Mouse (Mus musculus) intestine, embryonic 14.5 days (tissue): ENCODE data around the gene Gfap. TPM values are rescaled to one million over a fixed set of nuclear protein-coding genes. Genes with fewer than 3 reads are reported as not detected.

ENCODE experiments used
- ATAC-seq: fragments of 200-750 bp; cut with Nextera tagmentation; replicated peaks from 2 replicates; pipeline ENCODE4 v1.8.0; 2017; ENCODE audit warnings: low read depth, moderate number of reproducible peaks, moderate TSS enrichment, moderate library complexity; ENCODE audit not compliant: low FRiP score, low TSS enrichment
- DNase-seq: peaks from one replicate; pipeline ENCODE4 v3.0.0-alpha.2; 2018; ENCODE audit warnings: low spot score
- H3K27ac ChIP-seq: fragments of 300-500 bp; sonication (generic); 2 replicates; pipeline ENCODE4 v1.5.1; 2014; ENCODE audit warnings: low read depth, mild to moderate bottlenecking, control low read depth
- H3K27me3 ChIP-seq: fragments of 300-500 bp; sonication (generic); replicated peaks from 2 replicates; pipeline ENCODE4 v1.6.1; 2014; ENCODE audit warnings: low read length, control low read depth; ENCODE audit not compliant: control insufficient read depth, insufficient read depth
- H3K36me3 ChIP-seq: fragments of 300-500 bp; sonication (generic); 2 replicates; pipeline ENCODE4 v1.6.1; 2014; ENCODE audit warnings: low read length, control low read depth; ENCODE audit not compliant: control insufficient read depth, insufficient read depth
- H3K4me1 ChIP-seq: fragments of 300-500 bp; sonication (generic); replicated peaks from 2 replicates; pipeline ENCODE4 v1.6.1; 2014; ENCODE audit warnings: low read length, control low read depth, mixed read lengths; ENCODE audit not compliant: control insufficient read depth, insufficient read depth
- H3K4me2 ChIP-seq: fragments of 300-500 bp; sonication (generic); 2 replicates; pipeline ENCODE4 v1.6.1; 2014; ENCODE audit warnings: low read length
- H3K4me3 ChIP-seq: fragments of 300-500 bp; sonication (generic); 2 replicates; pipeline ENCODE4 v1.5.1; 2014; ENCODE audit warnings: low read depth, low read length, control low read depth, mixed read lengths
- H3K9ac ChIP-seq: fragments of 300-500 bp; sonication (generic); 2 replicates; pipeline ENCODE4 v1.6.1; 2014; ENCODE audit warnings: mild to moderate bottlenecking, low read length
- H3K9me3 ChIP-seq: fragments of 300-500 bp; sonication (generic); 2 replicates; pipeline ENCODE4 v1.6.1; 2016; ENCODE audit warnings: low read length, control low read depth; ENCODE audit not compliant: control insufficient read depth
- WGBS: fragments of 180-500 bp; shearing (Covaris S2); extraction: QIAGEN DNeasy Blood & Tissue Kit; methylation state at CpG from one replicate; pipeline ENCODE4 v1.1.7; 2014; 5-methylcytosine and 5-hydroxymethylcytosine counted together
- polyA plus RNA-seq: library from polyadenylated mRNA; unstranded; fragments of >200 nt; fragmentation: Nextera tagmentation; extraction: Ambion mirVana; gene quantifications from 2 replicates; pipeline ENCODE4 v1.2.1, GENCODE M21; 2014

The Gfap gene
- polyA plus RNA-seq, 1 experiment from 2014 or later: 0.28 TPM

- peaks cover 12% of the 10 kb centered on the region; the same call in 1 of the 2 replicates for H3K27me3 ChIP-seq
- no peak overlapping the region for H3K27ac ChIP-seq
- 71% methylated on average over 5 of the region's 5 CpGs for WGBS
- DNase-seq: no peak
- H3K9ac ChIP-seq: no peak overlapping the region
- H3K4me3 ChIP-seq: no peak overlapping the region
- H3K4me2 ChIP-seq: no peak overlapping the region
- H3K9me3 ChIP-seq: no peaks in the 10 kb centered on the region
- H3K4me1 ChIP-seq: 0 out of 2 replicates have a peak, but pooled peaks cover 3% of the 10 kb centered on the region
- H3K36me3 ChIP-seq: no peaks in the 10 kb centered on the region
- ATAC-seq: no peak
Measured at GRCm38 (mm10) chr11:102890096-102890495, 10.6 kb downstream of the Gfap start.

GRCm38 (mm10) chr11:102888135-102888534, 12.6 kb downstream of the Gfap start:
- no peaks in the 10 kb centered on the region for H3K9me3 ChIP-seq
- H3K4me1 ChIP-seq: 0 out of 2 replicates have a peak, but pooled peaks cover 2% of the 10 kb centered on the region
- ATAC-seq (no peak), DNase-seq (no peak)
- no peaks in the 10 kb centered on the region for H3K36me3 ChIP-seq
- H3K27me3 ChIP-seq: peaks cover 3% of the 10 kb centered on the region; the same call in 1 of the 2 replicates
- H3K4me3 ChIP-seq: no peak overlapping the region
- WGBS: 61% methylated on average over 3 of the region's 3 CpGs
- H3K4me2 ChIP-seq: no peak overlapping the region
- no peak overlapping the region for H3K9ac ChIP-seq
- H3K27ac ChIP-seq: no peak overlapping the region

GRCm38 (mm10) chr11:102887433-102887832, 13.3 kb downstream of the Gfap start:
- ATAC-seq (no peak), DNase-seq (no peak)
- Histone ChIP-seq H3K4me2 (no peak overlapping the region), H3K27ac (no peak overlapping the region), H3K4me1 (0 out of 2 replicates have a peak, but pooled peaks cover 2% of the 10 kb centered on the region), H3K9ac (no peak overlapping the region), H3K4me3 (no peak overlapping the region), H3K27me3 (peaks cover 3% of the 10 kb centered on the region; the same call in 1 of the 2 replicates), H3K9me3 (no peaks in the 10 kb centered on the region), H3K36me3 (no peaks in the 10 kb centered on the region)
- 84% methylated on average over 5 of the region's 5 CpGs for WGBS

- H3K4me1 ChIP-seq: peaks cover 9% of the 10 kb centered on the region
- no peaks in the 10 kb centered on the region for H3K9me3 ChIP-seq
- no peak within 1 kb of the TSS for H3K9ac ChIP-seq
- no peak for ATAC-seq
- H3K27me3 ChIP-seq: peaks cover 3% of the 10 kb centered on the region; the same call in 1 of the 2 replicates
- no peak within 1 kb of the TSS for H3K4me3 ChIP-seq
- H3K4me2 ChIP-seq: no peak within 1 kb of the TSS
- no peak within 1 kb of the TSS for H3K27ac ChIP-seq
- 58% methylated on average over 10 of the region's 10 CpGs for WGBS
- H3K36me3 ChIP-seq: no peaks in the 10 kb centered on the region
- DNase-seq: no peak
Measured at GRCm38 (mm10) chr11:102884616-102885219, 16.0 kb downstream of the Gfap start, which contains the start of gene Fam187a. TSS of gene Fam187a (plus strand) at chr11:102885169.

- Histone ChIP-seq H3K4me1 (peaks cover 15% of the 10 kb centered on the region), H3K4me2 (peak overlapping the region; percentile 80), H3K4me3 (peak overlapping the region; percentile 62), H3K27me3 (0 out of 2 replicates have a peak, but pooled peaks cover 1% of the 10 kb centered on the region), H3K36me3 (peaks cover 12% of the 10 kb centered on the region), H3K9ac (peak overlapping the region; percentile 69), H3K9me3 (no peaks in the 10 kb centered on the region), H3K27ac (peak overlapping the region; percentile 90; the same call in 1 of the 2 replicates)
- DNase-seq: no peak
- WGBS: 16% methylated on average over 13 of the region's 13 CpGs
- ATAC-seq: no peak
Measured at GRCm38 (mm10) chr11:102881314-102882198, 19.2 kb downstream of the Gfap start.

- under 1% methylated on average over 62 of the region's 62 CpGs for WGBS
- no peaks in the 10 kb centered on the region for H3K9me3 ChIP-seq
Measured at GRCm38 (mm10) chr11:102880585-102881313, 20.0 kb downstream of the Gfap start, which contains the start of the genes Eftud2 and Ccdc103. TSS of gene Eftud2 (minus strand) at chr11:102880985. TSS of gene Ccdc103 (plus strand) at chr11:102881204.

GRCm38 (mm10) chr11:102879558-102879957, 21.2 kb downstream of the Gfap start:
- Histone ChIP-seq H3K4me3 (no peak overlapping the region), H3K9ac (peak overlapping the region; percentile 69; the same call in 1 of the 2 replicates), H3K4me1 (peaks cover 12% of the 10 kb centered on the region), H3K4me2 (peak overlapping the region; percentile 80), H3K27ac (no peak overlapping the region), H3K36me3 (peaks cover 32% of the 10 kb centered on the region), H3K27me3 (no peaks in the 10 kb centered on the region), H3K9me3 (no peaks in the 10 kb centered on the region)
- WGBS: 91% methylated on average over 2 of the region's 2 CpGs
- no peak for DNase-seq
- ATAC-seq: no peak

More at GRCm38 (mm10) chr11:102880585-102881313, 20.0 kb downstream of the Gfap start, which contains the start of the genes Eftud2 and Ccdc103:
- ATAC-seq: peak; percentile 92
- Histone ChIP-seq H3K27ac (peak within 1 kb of the TSS; percentile 90), H3K36me3 (peaks cover 20% of the 10 kb centered on the region), H3K27me3 (no peaks in the 10 kb centered on the region), H3K9ac (peak within 1 kb of the TSS; percentile 69), H3K4me3 (peak within 1 kb of the TSS; percentile 62), H3K4me1 (peaks cover 15% of the 10 kb centered on the region), H3K4me2 (peak within 1 kb of the TSS; percentile 80)
- peak; percentile 99 for DNase-seq

- ATAC-seq (no peak), DNase-seq (no peak)
- Histone ChIP-seq H3K9me3 (no peaks in the 10 kb centered on the region), H3K36me3 (peaks cover 64% of the 10 kb centered on the region), H3K27ac (no peak overlapping the region), H3K9ac (no peak overlapping the region), H3K4me3 (no peak overlapping the region), H3K4me2 (no peak overlapping the region), H3K4me1 (peaks cover 7% of the 10 kb centered on the region), H3K27me3 (no peaks in the 10 kb centered on the region)
- WGBS: 88% methylated on average over 7 of the region's 7 CpGs
Measured at GRCm38 (mm10) chr11:102874801-102875334, 25.8 kb downstream of the Gfap start.
